Comparison of ENCODE assay signal across 15 mouse cellular contexts in genomic region chr12:9368682-9369081, GRCm38 (mm10).
DNase-seq lines count a peak whose midpoint lies in the region; ATAC-seq and TF ChIP-seq lines count a peak whose summit lies in the region.
"Had no signal": no experiment of that assay in that cellular context is flagged by ENCODE, and none has a peak within 500 bp of the region (broad histone marks: within the 10 kb centered on the region; RNA-seq: fewer than 3 reads in every experiment).

No protein-coding gene starts in this region.

- H3K4me3 ChIP-seq in lung, postnatal 0 days (ENCODE audit: low read depth, low read length), result no peak overlapping the region
- H3K4me3 ChIP-seq in myocyte, result no peak overlapping the region
- H3K4me3 ChIP-seq: embryonic facial prominence, embryonic 13.5 days had no signal

- H3ac ChIP-seq in myocyte (ENCODE audit: control insufficient read depth, insufficient read length), result no peak overlapping the region

- H3K79me2 ChIP-seq in myocyte (ENCODE audit: control insufficient read depth, insufficient read depth), result no peaks in the 10 kb centered on the region

- peak; percentile 42 for DNase-seq in lung, postnatal 0 days (ENCODE audit: low spot score)
- DNase-seq in lung, postnatal 25 days (ENCODE audit: low spot score), result no peak
- DNase-seq in adipocyte (ENCODE audit: low spot score), result peak; percentile 62
- DNase-seq in fibroblast of lung, adult 2 months (ENCODE audit: low read depth), result peak; percentile 66
- DNase-seq in spleen, postnatal 4 days (ENCODE audit: low spot score in 2 of 2), result no peak
- DNase-seq in layer of hippocampus, postnatal 14 days (ENCODE audit: low spot score in 2 of 2), result no peak
- DNase-seq: cerebellum, adult 9-11 months; forebrain, postnatal 0 days; heart, adult 11 months; kidney, adult 8-10 months; liver, postnatal 0 days; thymus, postnatal 4 days had no signal

- no peak overlapping the region for H3K9ac ChIP-seq in lung, postnatal 0 days (replicated peaks; ENCODE audit: low read depth)
- H3K9ac ChIP-seq: embryonic facial prominence, embryonic 13.5 days; forebrain, postnatal 0 days; liver, postnatal 0 days had no signal

- H3K4me1 ChIP-seq in lung, postnatal 0 days (ENCODE audit: insufficient read depth, low read depth, low read length), result no peaks in the 10 kb centered on the region
- H3K4me1 ChIP-seq: embryonic facial prominence, embryonic 13.5 days had no signal

- no peak overlapping the region for H3K4me2 ChIP-seq in lung, postnatal 0 days (replicated peaks; ENCODE audit: low read depth, low read length)
- peak overlapping the region; percentile 69 for H3K4me2 ChIP-seq in myocyte (ENCODE audit: low read depth)
- H3K4me2 ChIP-seq: embryonic facial prominence, embryonic 13.5 days had no signal

- no peaks in the 10 kb centered on the region for H3K9me3 ChIP-seq in lung, postnatal 0 days (ENCODE audit: low read length)
- H3K9me3 ChIP-seq: embryonic facial prominence, embryonic 13.5 days had no signal

- no peaks in the 10 kb centered on the region for H3K27me3 ChIP-seq in lung, postnatal 0 days (replicated peaks; ENCODE audit: insufficient read depth, low read length)
- no peaks in the 10 kb centered on the region for H3K27me3 ChIP-seq in myocyte (ENCODE audit: control insufficient read depth, insufficient read depth, insufficient read length)
- H3K27me3 ChIP-seq: embryonic facial prominence, embryonic 13.5 days had no signal

- WGBS in lung, postnatal 0 days, result 66% methylated on average over 5 of the region's 5 CpGs

- no peak for ATAC-seq in lung, postnatal 0 days
- ATAC-seq: forebrain, postnatal 0 days; liver, postnatal 0 days had no signal

- no peak for TF ChIP-seq CTCF in lung, postnatal 0 days (IDR thresholded peaks at IDR 0.05)

- H3K27ac ChIP-seq in lung, postnatal 0 days (ENCODE audit: low read length), result no peak overlapping the region
- H3K27ac ChIP-seq: embryonic facial prominence, embryonic 13.5 days; stomach, postnatal 0 days had no signal

- no peak for TF ChIP-seq POLR2A in myocyte (IDR thresholded peaks at IDR 0.05; ENCODE audit: insufficient read length, low read depth)

- H3K36me3 ChIP-seq in lung, postnatal 0 days (ENCODE audit: insufficient read depth, low read length), result no peaks in the 10 kb centered on the region
- no peaks in the 10 kb centered on the region for H3K36me3 ChIP-seq in myocyte (ENCODE audit: control insufficient read depth, insufficient read depth)
- H3K36me3 ChIP-seq: embryonic facial prominence, embryonic 13.5 days had no signal

- TF ChIP-seq EP300 in lung, postnatal 0 days (IDR thresholded peaks at IDR 0.05), result no peak

TF ChIP-seq in myocyte, 11 proteins besides CTCF, POLR2A, EP300 and RAD21:
- peak; percentile 99 for TF ChIP-seq CEBPB (IDR thresholded peaks at IDR 0.05; ENCODE audit: insufficient read depth, poor library complexity, severe bottlenecking)
- no peak for TF ChIP-seq MYOG (IDR thresholded peaks at IDR 0.05; ENCODE audit: control insufficient read depth in 1 of 3, insufficient read depth in 1 of 3, insufficient read length in 2 of 3, low read depth in 2 of 3)

Comparison
In these comparisons a context has a peak if more than half of its experiments do, and no peak if none do; other contexts are left out.
1. DNase-seq: peak in lung, postnatal 0 days (single experiment), adipocyte (single experiment) and fibroblast of lung, adult 2 months (single experiment); none in lung, postnatal 25 days (single experiment), spleen, postnatal 4 days (0 of 2) and layer of hippocampus, postnatal 14 days (0 of 2).